ENCODE assay signal across 14 mouse cellular contexts in genomic region chr17:87791517-87792098, GRCm38 (mm10). TPM values are rescaled to one million over a fixed set of nuclear protein-coding genes. Genes with fewer than 3 reads are reported as not detected.
DNase-seq lines count a peak whose midpoint lies in the region; ATAC-seq lines count a peak whose summit lies in the region.
"Had no signal": no experiment of that assay in that cellular context is flagged by ENCODE, and none has a peak within 500 bp of the region (broad histone marks: within the 10 kb centered on the region; RNA-seq: fewer than 3 reads in every experiment).

No protein-coding gene starts in this region.

- DNase-seq in cerebellum, adult 11-12 months, result peak; percentile 65
- no peak for DNase-seq in cerebellum, postnatal 4 days (ENCODE audit: low spot score in 2 of 2)
- peak; percentile 51 for DNase-seq in kidney, postnatal 10 days
- no peak for DNase-seq in kidney, postnatal 25 days
- peak; percentile 13 to 55 for DNase-seq in urinary bladder, postnatal 4 days (ENCODE audit: low spot score in 2 of 2)
- DNase-seq in urinary bladder, postnatal 25 days (ENCODE audit: low spot score), result no peak
- no peak for DNase-seq in adrenal gland, adult (ENCODE audit: inconsistent age in 2 of 2, low spot score in 1 of 2)
- DNase-seq: adrenal gland, postnatal 36 days; gastrocnemius, postnatal 10 days; kidney, postnatal 36 days; midbrain, embryonic 14.5 days had no signal

- ATAC-seq in megakaryocyte progenitor cell, adult 5-6 weeks (replicated peaks; ENCODE audit: poor library complexity), result no peak
- ATAC-seq: forebrain, embryonic 13.5 days; lung, postnatal 0 days had no signal

RNA-seq across cellular contexts. Expression of gene Kcnk12, which starts 6.2 kb away (rescaled TPM):
- 4.0 and 6.8 TPM in 2 replicates for total RNA-seq in megakaryocyte progenitor cell, adult 5-6 weeks (2015)
- 5.6 and 5.9 TPM in 2 replicates for total RNA-seq in megakaryocyte progenitor cell, adult 5-6 weeks (2017)
- total RNA-seq: gastrocnemius, postnatal 10 days had no signal

Comparison
In these comparisons a context has a peak if more than half of its experiments do, and no peak if none do; other contexts are left out.
1. DNase-seq: peak in cerebellum, adult 11-12 months (single experiment), kidney, postnatal 10 days (single experiment) and urinary bladder, postnatal 4 days (2 of 2); none in cerebellum, postnatal 4 days (0 of 2), kidney, postnatal 25 days (0 of 2), urinary bladder, postnatal 25 days (single experiment) and adrenal gland, adult (0 of 2).